Mouse (Mus musculus) megakaryocyte-erythroid progenitor cell, adult 5-6 weeks (primary cell): Measurements from ENCODE around the gene Zfp65. TPM values are rescaled to one million over a fixed set of nuclear protein-coding genes. Genes with fewer than 3 reads are reported as not detected.

Source experiments
- total RNA-seq, 2 experiments: library from RNA; stranded (forward) in 1 of 2; stranded (reverse) in 1 of 2; fragments of 200-1000, 215-1000 nt in 1 of 2; fragments of >200 nt in 1 of 2; fragmentation: Nextera tagmentation in 1 of 2; gene quantifications; 2 replicates each; pipeline ENCODE4 v1.2.3; 2014 to 2017

The Zfp65 gene
- total RNA-seq, 2 experiments from 2014 or later, result 7.2 to 17.6 TPM

Other genes starting within 250 kb of the Zfp65 start
- gene Zfp874b, start 244.9 kb downstream of the Zfp65 start, total RNA-seq (2014; fragmentation: Nextera tagmentation), result 4.5 and 13.3 TPM in 2 replicates
- gene Zfp874b, start 244.9 kb downstream of the Zfp65 start, total RNA-seq (2017), result 7.6 and 9.2 TPM in 2 replicates
- 3.3 and 4.6 TPM in 2 replicates for gene Zfp58, start 228.6 kb downstream of the Zfp65 start, total RNA-seq (2014; fragmentation: Nextera tagmentation)
- 5.5 and 12.6 TPM in 2 replicates for gene Zfp58, start 228.6 kb downstream of the Zfp65 start, total RNA-seq (2017)
- gene Gm26965, start 203.0 kb downstream of the Zfp65 start, total RNA-seq (2014; fragmentation: Nextera tagmentation), result not detected in 2 replicates
- not detected in 2 replicates for gene Gm26965, start 203.0 kb downstream of the Zfp65 start, total RNA-seq (2017)
- gene Zfp87, start 203.0 kb downstream of the Zfp65 start, total RNA-seq (2014; fragmentation: Nextera tagmentation), result 13.6 and 18.1 TPM in 2 replicates
- gene Zfp87, start 203.0 kb downstream of the Zfp65 start, total RNA-seq (2017), result 14.1 and 14.7 TPM in 2 replicates
- 7.8 and 9.6 TPM in 2 replicates for gene Zfp748, start 175.3 kb downstream of the Zfp65 start, total RNA-seq (2014; fragmentation: Nextera tagmentation)
- 9.4 and 11.8 TPM in 2 replicates for gene Zfp748, start 175.3 kb downstream of the Zfp65 start, total RNA-seq (2017)
- gene Zfp729b, start 119.5 kb downstream of the Zfp65 start, total RNA-seq (2014; fragmentation: Nextera tagmentation), result 9.6 and 13.3 TPM in 2 replicates
- 11.7 and 17.0 TPM in 2 replicates for gene Zfp729b, start 119.5 kb downstream of the Zfp65 start, total RNA-seq (2017)
- gene Gm49345, start 91.4 kb downstream of the Zfp65 start, total RNA-seq (2014; fragmentation: Nextera tagmentation), result not detected in 2 replicates
- gene Gm49345, start 91.4 kb downstream of the Zfp65 start, total RNA-seq (2017), result 3.5 TPM in 1 of 2 replicates, not detected in the other
- gene Zfp729a, start 91.4 kb downstream of the Zfp65 start, total RNA-seq (2014; fragmentation: Nextera tagmentation), result 5.4 and 6.7 TPM in 2 replicates
- gene Zfp729a, start 91.4 kb downstream of the Zfp65 start, total RNA-seq (2017), result 5.3 and 12.8 TPM in 2 replicates
- 13.3 and 13.6 TPM in 2 replicates for gene Zfp738, start 42.1 kb downstream of the Zfp65 start, total RNA-seq (2014; fragmentation: Nextera tagmentation)
- 13.1 and 21.9 TPM in 2 replicates for gene Zfp738, start 42.1 kb downstream of the Zfp65 start, total RNA-seq (2017)
- gene Zfp85, start 26.1 kb upstream of the Zfp65 start, total RNA-seq (2014; fragmentation: Nextera tagmentation), result 5.4 and 9.3 TPM in 2 replicates
- 7.0 and 8.1 TPM in 2 replicates for gene Zfp85, start 26.1 kb upstream of the Zfp65 start, total RNA-seq (2017)
- gene Zfp493, start 50.5 kb upstream of the Zfp65 start, total RNA-seq (2014; fragmentation: Nextera tagmentation), result 6.2 and 8.9 TPM in 2 replicates
- 1.8 and 3.7 TPM in 2 replicates for gene Zfp493, start 50.5 kb upstream of the Zfp65 start, total RNA-seq (2017)
- 3.1 and 5.3 TPM in 2 replicates for gene Zfp273, start 84.6 kb upstream of the Zfp65 start, total RNA-seq (2014; fragmentation: Nextera tagmentation)
- 2.2 and 8.7 TPM in 2 replicates for gene Zfp273, start 84.6 kb upstream of the Zfp65 start, total RNA-seq (2017)
- gene Gm10037, start 101.9 kb upstream of the Zfp65 start, total RNA-seq (2014; fragmentation: Nextera tagmentation), result 2.3 TPM in 1 of 2 replicates, not detected in the other
- not detected in 2 replicates for gene Gm10037, start 101.9 kb upstream of the Zfp65 start, total RNA-seq (2017)
- gene BC048507, start 134.2 kb upstream of the Zfp65 start, total RNA-seq (2014; fragmentation: Nextera tagmentation), result not detected in 2 replicates
- not detected in 2 replicates for gene BC048507, start 134.2 kb upstream of the Zfp65 start, total RNA-seq (2017)